Mouse (Mus musculus): ENCODE data around the gene Stambp. TPM values are rescaled to one million over a fixed set of nuclear protein-coding genes. Genes with fewer than 3 reads are reported as not detected.

Stambp gene
- polyA plus RNA-seq, 1 experiment from 2014 or later = 29.4 TPM

DNA sequence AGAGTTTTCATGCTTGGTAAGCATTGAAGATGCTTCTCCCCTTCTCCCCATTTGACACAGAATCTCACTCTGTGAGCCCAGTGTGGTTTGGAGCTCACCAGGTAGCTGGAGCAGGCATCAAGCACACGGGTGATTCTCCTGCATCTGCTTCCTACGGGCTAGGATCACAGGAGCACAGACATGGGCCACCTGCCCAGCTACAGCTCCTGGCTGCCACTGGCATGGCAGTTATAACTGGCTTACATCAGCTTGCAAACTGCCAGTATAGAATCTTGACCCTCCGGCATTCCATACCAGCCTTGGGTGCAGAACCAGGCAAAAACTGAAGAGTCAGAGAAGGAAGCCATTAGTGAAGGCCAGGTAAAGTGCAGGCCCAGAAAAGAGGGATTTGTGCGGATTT, 3.1 kb upstream of the Stambp start:
- Histone ChIP-seq H3K9me3 (ENCODE audit: low read length) (no peaks in the 10 kb centered on the region), H3K4me1 (ENCODE audit: insufficient read depth, low read length) (peaks cover 8% of the 10 kb centered on the region), H3K27me3 (ENCODE audit: insufficient read depth, low read length) (0 out of 2 replicates have a peak, but pooled peaks cover 6% of the 10 kb centered on the region), H3K4me2 (replicated peaks; ENCODE audit: low read depth, low read length) (no peak overlapping the region), H3K4me3 (ENCODE audit: low read length) (no peak overlapping the region), H3K9ac (replicated peaks; ENCODE audit: low read length) (no peak overlapping the region), H3K36me3 (ENCODE audit: insufficient read depth, low read length) (no peaks in the 10 kb centered on the region), H3K27ac (ENCODE audit: low read length) (no peak overlapping the region)
- WGBS = 68% methylated on average over 4 of the region's 4 CpGs
- ATAC-seq (ENCODE audit: low FRiP score, low TSS enrichment) = no peak

- Histone ChIP-seq H3K27me3 (ENCODE audit: insufficient read depth, low read length) (0 out of 2 replicates have a peak, but pooled peaks cover 6% of the 10 kb centered on the region), H3K9me3 (ENCODE audit: low read length) (no peaks in the 10 kb centered on the region), H3K27ac (ENCODE audit: low read length) (peak overlapping the region; percentile 45; the same call in 1 of the 2 replicates), H3K9ac (replicated peaks; ENCODE audit: low read length) (peak overlapping the region; percentile 79), H3K4me2 (replicated peaks; ENCODE audit: low read depth, low read length) (peak overlapping the region; percentile 92), H3K4me3 (ENCODE audit: low read length) (peak overlapping the region; percentile 93), H3K4me1 (ENCODE audit: insufficient read depth, low read length) (peaks cover 8% of the 10 kb centered on the region), H3K36me3 (ENCODE audit: insufficient read depth, low read length) (no peaks in the 10 kb centered on the region; the same call in 1 of the 2 replicates)
- ATAC-seq (ENCODE audit: low FRiP score, low TSS enrichment) = peak; percentile 92
- WGBS = 4% methylated on average over 37 of the region's 37 CpGs
These were observed 475 bp downstream of the Stambp start for GRCm38 (mm10) chr6:83571840-83572667.

DNA sequence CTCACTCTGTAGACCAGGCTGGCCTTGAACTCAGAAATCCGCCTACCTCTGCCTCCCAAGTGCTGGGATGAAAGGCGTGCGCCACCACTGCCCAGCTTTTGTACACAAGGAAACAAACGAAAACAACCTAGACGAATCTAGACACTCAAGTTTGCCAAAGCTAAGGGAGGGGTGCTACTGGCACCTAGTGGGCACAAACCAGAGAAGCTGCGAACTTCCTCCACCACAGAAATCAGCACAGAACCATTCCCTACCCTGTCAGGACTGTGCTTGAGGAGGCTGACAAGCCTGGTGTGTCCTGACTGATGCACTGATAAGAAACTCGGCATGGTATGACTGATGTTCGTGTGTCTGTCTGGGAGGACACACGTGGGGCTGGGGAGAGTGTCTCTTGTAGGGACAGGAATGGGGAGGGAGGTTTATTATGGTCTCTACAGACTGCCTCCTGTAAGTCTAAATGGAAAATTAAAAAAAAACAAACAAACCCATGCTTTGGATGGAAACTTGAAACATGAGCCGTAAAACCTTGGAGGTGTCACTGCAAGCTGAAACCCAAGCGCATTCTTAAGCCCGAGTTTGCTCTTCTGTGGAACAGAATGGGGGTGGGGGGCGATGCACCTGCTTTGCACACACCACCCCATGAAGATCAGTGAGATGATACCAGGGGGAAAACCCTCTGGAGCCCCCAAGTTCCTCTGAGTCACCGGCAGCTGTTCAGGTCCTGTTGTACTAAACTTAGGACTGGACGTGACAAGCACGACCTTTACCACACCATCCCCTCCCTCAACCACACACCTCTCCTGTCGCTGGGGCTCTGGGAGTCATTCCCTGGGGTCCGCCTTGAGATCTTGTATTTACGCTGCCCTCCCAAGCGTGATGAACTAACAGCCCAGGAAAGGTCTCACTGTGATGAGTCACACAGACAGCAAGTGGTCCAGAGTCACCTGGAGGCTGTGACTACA, 3.3 kb downstream of the Stambp start:
- no peaks in the 10 kb centered on the region for H3K27me3 ChIP-seq (ENCODE audit: insufficient read depth, low read length)
- H3K36me3 ChIP-seq (ENCODE audit: insufficient read depth, low read length) = peaks cover 3% of the 10 kb centered on the region; the same call in 1 of the 2 replicates
- no peak overlapping the region for H3K27ac ChIP-seq (ENCODE audit: low read length)
- 0 out of 2 replicates have a peak, but pooled peaks have one; percentile 13 for ATAC-seq (ENCODE audit: low FRiP score, low TSS enrichment)
- peaks cover 11% of the 10 kb centered on the region for H3K4me1 ChIP-seq (ENCODE audit: insufficient read depth, low read length)
- H3K9ac ChIP-seq (replicated peaks; ENCODE audit: low read length) = no peak overlapping the region
- 53% methylated on average over 20 of the region's 20 CpGs for WGBS
- H3K4me3 ChIP-seq (ENCODE audit: low read length) = no peak overlapping the region
- H3K4me2 ChIP-seq (replicated peaks; ENCODE audit: low read depth, low read length) = no peak overlapping the region
- no peaks in the 10 kb centered on the region for H3K9me3 ChIP-seq (ENCODE audit: low read length)

GRCm38 (mm10) chr6:83555972-83556371, 16.6 kb downstream of the Stambp start:
- Histone ChIP-seq H3K9ac (replicated peaks; ENCODE audit: low read length) (no peak overlapping the region), H3K4me1 (ENCODE audit: insufficient read depth, low read length) (no peaks in the 10 kb centered on the region), H3K27ac (ENCODE audit: low read length) (no peak overlapping the region), H3K27me3 (ENCODE audit: insufficient read depth, low read length) (no peaks in the 10 kb centered on the region), H3K36me3 (ENCODE audit: insufficient read depth, low read length) (peaks cover 19% of the 10 kb centered on the region; the same call in 1 of the 2 replicates), H3K4me2 (replicated peaks; ENCODE audit: low read depth, low read length) (no peak overlapping the region), H3K9me3 (ENCODE audit: low read length) (no peaks in the 10 kb centered on the region), H3K4me3 (ENCODE audit: low read length) (no peak overlapping the region)
- no peak for ATAC-seq (ENCODE audit: low FRiP score, low TSS enrichment)
- 80% methylated on average over 6 of the region's 6 CpGs for WGBS

- peak; percentile 59; the same call in 1 of the 2 replicates for ATAC-seq (ENCODE audit: low FRiP score, low TSS enrichment)
- 19% methylated on average over 5 of the region's 5 CpGs for WGBS
- no peak overlapping the region for H3K9ac ChIP-seq (replicated peaks; ENCODE audit: low read length)
- H3K36me3 ChIP-seq (ENCODE audit: insufficient read depth, low read length) = peaks cover 13% of the 10 kb centered on the region
- H3K27me3 ChIP-seq (ENCODE audit: insufficient read depth, low read length) = no peaks in the 10 kb centered on the region
- no peaks in the 10 kb centered on the region for H3K4me1 ChIP-seq (ENCODE audit: insufficient read depth, low read length)
- no peak overlapping the region for H3K4me3 ChIP-seq (ENCODE audit: low read length)
- no peak overlapping the region for H3K27ac ChIP-seq (ENCODE audit: low read length)
- no peaks in the 10 kb centered on the region for H3K9me3 ChIP-seq (ENCODE audit: low read length)
- H3K4me2 ChIP-seq (replicated peaks; ENCODE audit: low read depth, low read length) = no peak overlapping the region
These were observed 24.2 kb downstream of the Stambp start for GRCm38 (mm10) chr6:83548346-83548745.

DNA sequence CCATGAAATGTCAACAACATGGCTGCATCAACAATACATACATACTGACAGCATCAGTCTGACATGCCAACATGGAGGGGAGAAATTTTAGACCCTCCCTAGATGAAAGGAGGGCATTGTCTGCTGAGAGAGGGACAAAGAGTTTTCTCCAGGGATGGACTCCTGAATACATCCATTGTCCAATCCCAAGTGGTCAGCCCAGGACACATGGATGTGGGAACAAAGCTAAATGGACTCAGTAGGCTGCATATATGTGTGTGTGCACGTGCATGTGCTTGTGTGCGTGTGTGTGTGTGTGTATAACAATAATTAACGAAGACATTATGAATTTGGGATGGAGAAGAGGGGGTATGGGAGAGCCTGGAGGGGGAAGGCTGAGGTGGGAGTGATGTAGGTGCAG, 26.8 kb downstream of the Stambp start:
- no peak for ATAC-seq (ENCODE audit: low FRiP score, low TSS enrichment)
- H3K4me3 ChIP-seq (ENCODE audit: low read length) = no peak overlapping the region
- H3K4me1 ChIP-seq (ENCODE audit: insufficient read depth, low read length) = no peaks in the 10 kb centered on the region
- peaks cover 13% of the 10 kb centered on the region for H3K36me3 ChIP-seq (ENCODE audit: insufficient read depth, low read length)
- no peak overlapping the region for H3K9ac ChIP-seq (replicated peaks; ENCODE audit: low read length)
- H3K27me3 ChIP-seq (ENCODE audit: insufficient read depth, low read length) = no peaks in the 10 kb centered on the region
- H3K4me2 ChIP-seq (replicated peaks; ENCODE audit: low read depth, low read length) = no peak overlapping the region
- WGBS = 91% methylated on average over 3 of the region's 3 CpGs
- H3K27ac ChIP-seq (ENCODE audit: low read length) = no peak overlapping the region
- no peaks in the 10 kb centered on the region for H3K9me3 ChIP-seq (ENCODE audit: low read length)

DNA sequence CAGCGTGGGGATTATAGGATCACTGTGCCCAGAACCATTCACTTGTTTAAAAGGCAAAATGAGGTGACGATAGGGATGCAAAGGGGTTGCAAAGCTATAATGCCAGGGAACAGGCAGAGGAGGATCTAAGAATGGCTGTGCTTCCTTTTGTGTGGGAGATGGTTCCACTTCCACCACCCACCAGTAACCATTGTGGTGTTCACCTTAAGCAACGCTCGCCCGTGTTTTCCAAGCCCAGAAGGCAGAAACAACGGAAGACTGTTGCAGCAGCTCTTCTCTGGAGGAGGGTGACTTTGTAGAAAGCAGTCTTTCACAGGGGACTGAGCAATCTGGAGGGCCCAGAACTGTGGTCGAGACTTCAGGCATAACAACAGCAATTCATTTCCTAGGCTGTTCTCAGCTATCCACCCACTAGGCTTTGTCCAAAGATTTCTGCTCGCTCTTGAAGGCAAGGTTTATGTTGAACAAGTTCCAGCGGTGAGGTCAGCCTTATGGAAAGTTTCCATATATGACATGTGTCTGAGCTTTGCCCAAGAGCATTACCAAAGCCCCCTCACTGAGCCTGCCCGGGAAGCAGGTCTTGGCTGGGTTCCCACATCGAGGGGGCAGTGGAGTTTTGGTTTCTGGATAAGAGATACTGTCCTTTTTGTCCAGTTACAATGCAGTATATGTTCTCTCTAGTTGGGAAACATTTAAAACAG, 30.6 kb downstream of the Stambp start:
- no peaks in the 10 kb centered on the region for H3K9me3 ChIP-seq (ENCODE audit: low read length)

GRCm38 (mm10) chr6:83540017-83540416, 32.5 kb downstream of the Stambp start:
- Histone ChIP-seq H3K4me3 (ENCODE audit: low read length) (no peak overlapping the region), H3K27ac (ENCODE audit: low read length) (no peak overlapping the region), H3K36me3 (ENCODE audit: insufficient read depth, low read length) (0 out of 2 replicates have a peak, but pooled peaks cover 2% of the 10 kb centered on the region), H3K27me3 (ENCODE audit: insufficient read depth, low read length) (no peaks in the 10 kb centered on the region), H3K9ac (replicated peaks; ENCODE audit: low read length) (no peak overlapping the region), H3K4me2 (replicated peaks; ENCODE audit: low read depth, low read length) (no peak overlapping the region), H3K4me1 (ENCODE audit: insufficient read depth, low read length) (no peaks in the 10 kb centered on the region), H3K9me3 (ENCODE audit: low read length) (no peaks in the 10 kb centered on the region)
- ATAC-seq (ENCODE audit: low FRiP score, low TSS enrichment) = no peak
- 44% methylated on average over 4 of the region's 4 CpGs for WGBS

More for the DNA sequence above, 30.6 kb downstream of the Stambp start:
- H3K27ac ChIP-seq (ENCODE audit: low read length) = peak overlapping the region; percentile 30; the same call in 1 of the 2 replicates
- no peak overlapping the region for H3K4me3 ChIP-seq (ENCODE audit: low read length)
- no peak overlapping the region for H3K4me2 ChIP-seq (replicated peaks; ENCODE audit: low read depth, low read length)
- H3K9ac ChIP-seq (replicated peaks; ENCODE audit: low read length) = no peak overlapping the region
- no peaks in the 10 kb centered on the region for H3K27me3 ChIP-seq (ENCODE audit: insufficient read depth, low read length)
- peak; percentile 46; the same call in 1 of the 2 replicates for ATAC-seq (ENCODE audit: low FRiP score, low TSS enrichment)
- 71% methylated on average over 11 of the region's 11 CpGs for WGBS
- no peaks in the 10 kb centered on the region for H3K4me1 ChIP-seq (ENCODE audit: insufficient read depth, low read length)
- peaks cover 8% of the 10 kb centered on the region for H3K36me3 ChIP-seq (ENCODE audit: insufficient read depth, low read length)

GRCm38 (mm10) chr6:83536795-83537059, 35.8 kb downstream of the Stambp start:
- H3K9me3 ChIP-seq (ENCODE audit: low read length) = no peaks in the 10 kb centered on the region
- WGBS = 25% methylated on average over 6 of the region's 6 CpGs
- no peak for ATAC-seq (ENCODE audit: low FRiP score, low TSS enrichment)
- no peaks in the 10 kb centered on the region for H3K4me1 ChIP-seq (ENCODE audit: insufficient read depth, low read length)
- H3K27ac ChIP-seq (ENCODE audit: low read length) = no peak overlapping the region
- no peak overlapping the region for H3K4me2 ChIP-seq (replicated peaks; ENCODE audit: low read depth, low read length)
- H3K27me3 ChIP-seq (ENCODE audit: insufficient read depth, low read length) = no peaks in the 10 kb centered on the region
- H3K4me3 ChIP-seq (ENCODE audit: low read length) = no peak overlapping the region
- no peaks in the 10 kb centered on the region for H3K36me3 ChIP-seq (ENCODE audit: insufficient read depth, low read length)
- no peak overlapping the region for H3K9ac ChIP-seq (replicated peaks; ENCODE audit: low read length)

All from kidney, embryonic 16.5 days (tissue).